Mouse (Mus musculus) layer of hippocampus, adult 2 months (tissue): ENCODE measurements around the gene Kif7. TPM values are rescaled to one million over a fixed set of nuclear protein-coding genes. Genes with fewer than 3 reads are reported as not detected.
A peak's percentile ranks its signal among the peaks of the same experiment; 100 is the strongest.

Experiments used
- DNase-seq, 2 experiments: peaks; one replicate each; pipeline ENCODE4 v3.0.0; 2022; ENCODE audit warnings: low spot score in 2 of 2
- H3K27ac ChIP-seq: fragments of 200-600 bp; 2 replicates; pipeline ENCODE4 v1.8.1; 2022
- H3K4me3 ChIP-seq: fragments of 200-600 bp; 2 replicates; pipeline ENCODE4 v1.8.1; 2022; ENCODE audit warnings: mild to moderate bottlenecking
- CTCF ChIP-seq: fragments of 200-600 bp; conservative IDR thresholded peaks from 2 replicates; pipeline ENCODE4 v1.8.1; 2022; ENCODE audit warnings: antibody characterized with exemption, mild to moderate bottlenecking, moderate library complexity
- total RNA-seq, 2 experiments: library from RNA; stranded (reverse); gene quantifications; 2 replicates each; pipeline ENCODE4 v1.2.3; 2021

Gene Kif7
- total RNA-seq, 2 experiments from 2014 or later, result 2.0 to 2.4 TPM

DNA sequence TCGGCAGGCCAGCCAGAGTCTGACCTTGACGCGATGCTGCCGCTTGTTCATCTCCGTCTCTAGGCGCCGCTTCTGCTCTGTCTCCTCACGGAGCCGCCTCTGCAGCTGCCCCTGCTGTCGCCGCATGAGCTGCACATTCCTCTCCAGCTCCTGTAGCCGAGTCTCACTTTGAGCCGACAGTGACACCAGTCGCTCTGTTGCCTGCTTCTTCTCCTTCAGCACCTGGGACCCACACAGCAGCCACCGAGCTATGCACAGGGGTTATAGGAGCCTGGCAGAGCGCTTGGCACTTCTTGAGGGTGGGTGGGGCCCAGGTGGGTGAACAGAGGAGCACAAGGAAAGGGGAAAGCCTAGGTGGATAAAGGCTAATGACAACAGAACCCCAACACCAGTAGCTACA, 12.8 kb downstream of the Kif7 start:
- no peak overlapping the region for H3K4me3 ChIP-seq
- TF ChIP-seq CTCF, result no peak
- no peak for DNase-seq
- H3K27ac ChIP-seq, result peak overlapping the region; percentile 32; the same call in 1 of the 2 replicates

DNA sequence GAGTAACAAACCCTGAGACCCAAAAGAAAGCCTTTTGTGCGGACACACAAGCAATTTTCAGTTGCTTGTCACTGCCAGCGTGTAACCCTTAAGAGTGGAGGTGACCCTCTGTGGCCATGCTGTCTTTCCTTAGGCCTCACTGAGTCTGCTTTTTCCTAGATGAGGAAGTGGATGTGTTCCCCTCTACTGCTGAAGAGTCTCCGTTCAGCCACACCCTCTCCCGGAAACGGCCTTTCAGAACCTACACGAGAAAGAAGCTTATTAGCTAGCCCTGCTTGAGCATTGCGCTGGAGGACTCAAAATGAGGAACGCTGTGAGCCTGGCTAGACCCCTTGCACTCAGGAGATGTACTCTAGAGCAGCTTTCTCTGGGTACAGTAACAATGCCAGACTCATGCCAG, 19.0 kb downstream of the Kif7 start:
- no peak for TF ChIP-seq CTCF
- H3K4me3 ChIP-seq, result no peak overlapping the region
- H3K27ac ChIP-seq, result no peak overlapping the region
- no peak for DNase-seq

DNA sequence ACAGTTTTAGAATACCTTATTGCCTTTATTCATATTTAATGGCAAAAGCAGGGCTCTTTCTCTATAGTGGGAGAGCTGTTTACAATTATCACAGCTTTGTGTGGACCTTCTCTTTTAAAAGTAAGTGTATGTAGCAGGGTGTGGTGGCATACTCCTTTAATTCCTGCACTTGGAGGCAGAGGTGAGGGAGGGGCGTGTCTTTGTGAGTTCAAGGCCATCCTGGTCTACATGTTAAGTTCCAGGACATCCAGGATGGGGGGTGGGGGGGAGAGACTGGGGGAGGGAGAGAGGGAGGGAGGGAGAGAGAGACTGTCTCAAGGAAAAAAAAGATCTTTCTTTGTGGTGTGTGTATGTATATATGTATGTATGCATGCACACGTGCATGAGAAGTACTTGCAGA, 35.3 kb downstream of the Kif7 start:
- TF ChIP-seq CTCF, result no peak
- no peak for DNase-seq
- H3K27ac ChIP-seq, result no peak overlapping the region

DNA sequence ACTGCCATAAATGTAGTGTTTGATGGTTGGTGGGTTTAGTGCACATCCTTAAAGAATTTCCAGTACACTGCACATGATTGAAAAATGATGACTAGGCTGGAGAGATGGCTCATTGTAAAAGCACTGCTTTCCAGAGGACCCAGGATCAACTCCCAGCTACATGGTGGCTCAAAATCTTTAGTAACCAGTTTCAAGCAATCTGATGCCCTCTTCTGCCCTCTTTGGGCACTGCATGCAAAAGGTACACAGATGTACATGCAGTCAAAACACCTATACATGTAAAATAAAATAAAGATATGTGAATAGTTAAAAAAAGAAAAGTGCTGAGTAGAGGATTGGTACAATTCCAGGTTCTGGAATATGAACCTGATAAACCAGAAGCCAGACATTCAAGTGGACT, 36.3 kb downstream of the Kif7 start:
- Histone ChIP-seq H3K27ac (no peak overlapping the region), H3K4me3 (no peak overlapping the region)
- no peak for DNase-seq
- TF ChIP-seq CTCF, result peak; percentile 64

More for the DNA sequence above, 35.3 kb downstream of the Kif7 start:
- H3K4me3 ChIP-seq, result no peak overlapping the region

DNA sequence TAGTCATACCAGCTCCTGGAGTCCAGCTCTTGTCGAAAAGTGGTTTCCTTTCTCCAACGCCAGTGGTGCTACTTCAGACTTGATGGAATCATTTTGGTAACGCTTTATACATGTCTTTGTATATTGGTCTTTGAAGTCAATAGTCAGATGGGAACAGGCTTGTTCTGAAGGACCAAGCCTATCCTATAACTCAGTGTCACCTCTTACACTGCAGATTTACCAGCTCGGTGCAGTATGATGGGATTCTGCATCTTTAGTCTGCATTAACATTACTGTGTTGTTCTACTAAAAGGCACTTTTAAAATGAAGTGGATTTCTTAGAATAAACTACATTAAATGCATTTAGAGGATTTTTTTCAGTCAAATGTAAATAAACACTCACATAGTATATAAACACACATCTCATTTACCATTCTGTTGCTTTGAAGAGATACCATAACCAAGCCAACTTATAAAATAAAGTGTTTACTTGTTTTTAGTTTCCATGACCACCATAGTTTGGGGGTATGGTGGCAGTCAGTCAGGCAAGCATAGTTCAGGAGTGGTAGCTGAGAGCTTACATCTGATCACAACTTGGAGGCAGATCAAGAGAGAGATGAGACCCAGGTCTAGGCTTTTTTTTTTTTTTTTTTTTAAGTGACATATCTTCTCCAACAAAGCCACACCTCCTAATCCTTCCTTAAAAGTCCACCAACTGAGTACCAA, 44.5 kb downstream of the Kif7 start:
- DNase-seq, result no peak
- no peak for TF ChIP-seq CTCF
- no peak overlapping the region for H3K4me3 ChIP-seq
- H3K27ac ChIP-seq, result no peak overlapping the region

DNA sequence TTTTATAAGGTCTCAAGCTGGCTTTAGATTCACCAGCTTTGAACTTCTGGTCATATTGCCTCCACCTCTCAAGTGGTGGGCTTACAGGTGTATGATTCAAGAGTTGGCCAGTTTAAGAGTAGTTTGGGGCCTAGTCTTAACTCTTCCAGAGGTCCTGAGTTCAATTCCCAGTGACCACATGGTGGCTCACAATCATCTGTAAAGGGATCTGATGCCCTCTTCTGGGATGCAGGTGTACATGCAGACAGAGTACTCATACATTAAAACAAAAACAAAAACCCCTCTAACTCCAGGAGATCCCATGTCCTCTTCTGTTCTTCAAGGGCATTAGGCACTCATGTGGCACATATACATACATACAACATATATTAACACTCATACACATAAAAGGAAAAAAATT, 48.8 kb downstream of the Kif7 start:
- TF ChIP-seq CTCF, result peak; percentile 35
- no peak for DNase-seq
- Histone ChIP-seq H3K27ac (no peak overlapping the region), H3K4me3 (no peak overlapping the region)

DNA sequence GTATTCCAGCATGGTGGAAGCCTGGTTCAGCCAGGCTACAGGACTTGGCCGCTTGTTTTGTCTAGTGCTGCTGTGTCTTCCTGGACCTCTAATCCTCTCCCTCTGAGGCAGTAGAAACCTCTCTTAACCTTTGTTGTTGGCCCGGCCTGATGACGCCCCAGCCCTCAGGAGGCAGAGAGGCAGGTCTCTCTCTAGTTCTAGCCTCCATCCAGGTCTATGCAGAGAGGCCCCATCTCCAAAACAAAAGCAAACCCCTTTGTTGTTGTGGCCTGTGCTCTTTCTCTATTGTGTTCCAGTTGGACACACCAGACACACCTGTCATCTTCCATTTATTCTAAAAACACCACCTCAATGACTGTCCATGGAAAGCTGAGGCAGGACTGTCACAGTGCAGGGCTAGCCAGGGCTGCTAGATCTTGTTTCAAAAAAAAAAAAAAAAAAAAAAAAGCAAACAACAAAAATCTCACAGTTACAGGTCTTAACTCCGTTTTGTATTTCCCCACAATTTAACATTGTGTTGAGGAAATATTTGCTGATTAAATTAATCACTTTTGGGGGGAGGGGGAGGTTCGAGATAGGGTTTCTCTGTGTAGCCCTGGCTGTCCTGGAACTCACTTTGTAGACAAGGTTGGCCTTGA, 54.1 kb downstream of the Kif7 start:
- TF ChIP-seq CTCF, result no peak
- Histone ChIP-seq H3K4me3 (no peak overlapping the region), H3K27ac (no peak overlapping the region)
- DNase-seq, result no peak

DNA sequence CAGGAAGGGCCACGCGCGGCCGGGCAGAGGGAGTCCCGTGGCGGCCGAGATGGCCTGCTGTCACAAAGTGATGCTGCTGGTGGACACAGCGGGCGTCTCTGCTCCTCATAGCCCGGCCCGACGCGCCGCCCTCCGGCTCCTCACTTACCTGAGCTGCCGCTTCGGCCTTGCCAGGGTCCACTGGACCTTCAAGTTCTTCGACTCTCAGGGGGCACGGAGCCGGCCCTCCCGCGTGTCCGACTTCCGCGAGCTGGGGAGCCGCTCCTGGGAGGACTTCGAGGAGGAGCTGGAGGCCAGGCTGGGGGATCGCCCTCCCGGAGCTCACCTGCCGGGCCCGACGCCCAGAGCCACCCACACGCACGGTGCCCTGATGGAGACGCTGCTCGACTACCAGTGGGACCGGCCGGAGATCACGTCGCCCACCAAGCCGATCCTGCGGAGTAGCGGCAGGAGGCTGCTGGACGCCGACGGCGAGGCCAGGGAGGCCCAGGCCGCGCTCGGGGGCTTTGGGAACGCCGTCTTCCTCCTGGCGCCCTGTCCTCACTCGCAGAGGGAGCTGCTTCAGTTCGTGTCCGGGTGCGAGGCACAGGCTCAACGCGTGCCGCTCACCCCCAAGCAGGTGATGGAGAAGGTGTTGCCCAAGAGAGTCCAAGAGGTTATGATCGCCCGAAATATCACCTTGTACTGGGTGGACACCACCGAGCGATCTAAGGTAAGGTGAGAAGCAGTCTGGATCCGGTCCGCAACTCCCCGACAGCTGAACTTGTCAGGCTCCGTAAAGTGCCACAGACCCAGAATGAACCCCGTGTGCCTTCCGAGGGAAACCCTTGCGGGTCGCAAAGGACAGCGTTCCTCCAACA, 55.0 kb downstream of the Kif7 start:
- no peak overlapping the region for H3K27ac ChIP-seq
- no peak for TF ChIP-seq CTCF
- H3K4me3 ChIP-seq, result peak overlapping the region; percentile 71
- DNase-seq, result no peak

DNA sequence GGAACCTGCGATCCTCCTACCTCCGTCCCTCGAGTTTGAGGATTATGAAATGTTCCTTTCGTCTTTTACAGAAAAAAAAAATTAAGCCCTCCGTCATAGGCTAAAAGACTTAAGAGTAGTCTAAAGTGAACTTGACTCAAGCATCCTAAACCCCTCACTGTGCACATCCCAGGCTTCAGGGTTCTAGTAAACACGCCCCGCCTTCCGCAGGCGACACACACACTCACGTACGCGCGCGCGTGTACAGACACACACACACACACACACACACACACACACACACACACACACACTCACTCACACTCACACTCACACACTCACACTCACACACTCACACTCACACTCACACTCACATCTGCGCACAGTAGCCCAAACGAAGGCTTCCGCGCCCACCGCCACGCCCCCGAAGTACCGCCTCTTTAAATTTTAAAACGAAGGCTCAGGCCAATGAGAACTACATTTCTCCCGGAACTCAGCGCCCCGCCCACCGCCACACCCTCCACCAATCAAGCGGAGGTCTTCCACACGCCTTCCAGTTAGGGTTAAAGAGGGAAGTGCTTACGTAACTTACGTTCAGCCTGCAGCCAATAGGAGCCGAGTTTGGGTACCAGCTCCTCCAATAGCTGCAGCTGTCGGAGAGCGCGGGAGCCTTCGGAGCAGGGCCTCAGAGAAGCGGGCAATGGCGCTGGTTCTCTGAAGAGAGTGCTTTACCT, 55.8 kb downstream of the Kif7 start, which contains the start of gene Ticrr:
Gene Ticrr (plus strand): TSS at position 619 of the 713 bp plus-strand sequence.
- Histone ChIP-seq H3K27ac (no peak within 1 kb of the TSS), H3K4me3 (peak within 1 kb of the TSS; percentile 71)
- no peak for TF ChIP-seq CTCF
- peak; percentile 90 to 96 for DNase-seq

DNA sequence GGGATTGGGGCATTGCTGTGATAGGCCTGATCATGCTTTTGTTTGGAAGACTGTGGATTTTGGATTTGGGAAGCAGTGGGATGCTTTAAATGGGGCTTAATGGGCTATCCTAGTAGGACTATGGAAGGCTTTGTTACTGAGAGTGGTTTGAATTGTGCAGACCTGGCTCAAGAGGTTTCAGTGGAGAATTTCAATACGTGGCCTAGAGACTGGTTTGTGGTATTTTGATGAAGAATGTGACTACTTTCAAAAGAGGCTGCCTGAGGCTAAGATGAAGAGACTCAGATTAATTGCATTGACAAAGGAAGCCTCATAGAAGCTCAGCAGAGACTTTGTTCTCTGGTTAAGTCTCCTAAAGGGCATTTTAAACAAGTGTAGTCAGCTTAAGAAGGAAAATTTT, 60.9 kb downstream of the Kif7 start:
- Histone ChIP-seq H3K27ac (no peak overlapping the region), H3K4me3 (no peak overlapping the region)
- no peak for TF ChIP-seq CTCF
- DNase-seq, result no peak

DNA sequence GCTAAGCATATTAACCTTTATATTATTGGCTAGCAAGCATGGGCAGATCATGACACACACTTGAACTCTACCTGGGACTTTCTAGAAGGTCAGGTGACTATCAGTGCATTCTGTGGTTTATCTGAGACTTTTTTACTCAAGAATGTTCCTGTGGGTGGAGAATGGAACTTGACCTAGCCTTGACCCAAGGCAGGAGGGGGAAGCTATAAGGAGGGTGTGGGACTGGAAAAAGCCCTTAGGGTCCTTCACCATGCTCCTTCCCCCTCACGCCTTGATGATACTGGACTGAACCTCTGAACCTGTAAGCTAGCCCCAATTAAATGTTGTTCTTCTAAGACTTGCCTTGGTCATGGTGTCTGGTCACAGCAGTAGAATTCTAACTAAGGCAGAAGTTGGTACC, 61.3 kb downstream of the Kif7 start:
- TF ChIP-seq CTCF, result no peak
- no peak overlapping the region for H3K4me3 ChIP-seq
- no peak overlapping the region for H3K27ac ChIP-seq
- DNase-seq, result no peak

DNA sequence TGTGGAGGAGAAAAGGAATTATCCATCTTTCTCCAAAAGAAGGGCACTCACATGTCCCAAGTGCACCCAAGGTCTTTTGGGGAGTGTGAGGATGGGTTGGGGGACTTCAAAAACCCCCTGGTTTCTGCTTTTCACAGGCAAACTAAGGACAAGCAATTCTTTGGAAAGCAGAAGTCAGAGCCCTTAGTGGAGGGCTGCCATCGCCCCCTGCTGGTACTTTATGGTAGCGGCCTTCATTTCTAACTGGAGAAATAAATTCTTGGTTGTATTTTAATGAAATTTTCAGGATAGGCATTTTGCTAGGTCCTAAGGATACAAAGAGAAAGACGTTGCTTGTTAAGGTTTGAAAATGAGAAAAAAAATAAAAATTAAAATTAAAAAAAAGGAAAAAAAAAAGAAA, 66.5 kb downstream of the Kif7 start:
- no peak overlapping the region for H3K4me3 ChIP-seq
- no peak overlapping the region for H3K27ac ChIP-seq
- peak; percentile 24 to 77 for DNase-seq
- peak; percentile 97 for TF ChIP-seq CTCF

Other genes with a start within 250 kb of the Kif7 start
- 100 to 1,000 TPM in 1 of 2 experiments, 10 to 100 TPM in 1; 76.5 to 101 TPM for gene Polg, start 249.4 kb downstream of the Kif7 start, total RNA-seq
- 1 to 10 TPM; 1.1 to 1.2 TPM for gene Rhcg, start 98.1 kb downstream of the Kif7 start, total RNA-seq
- under 1 TPM; 0.12 to 0.23 TPM for gene Ticrr, start 55.5 kb downstream of the Kif7 start, total RNA-seq
- gene Plin1, start 17.2 kb upstream of the Kif7 start, total RNA-seq, result under 1 TPM; 0.26 to 0.27 TPM
- gene Pex11a, start 27.4 kb upstream of the Kif7 start, total RNA-seq, result 10 to 100 TPM; 12.1 to 13.2 TPM
- under 1 TPM in 1 of 2 experiments, not detected in 1; 0.36 TPM for gene Wdr93, start 27.4 kb upstream of the Kif7 start, total RNA-seq
- under 1 TPM in 1 of 2 experiments, not detected in 1; 0.64 TPM for gene Mesp1, start 78.1 kb upstream of the Kif7 start, total RNA-seq
- 1 to 10 TPM; 1.4 to 2.1 TPM for gene Mesp2, start 95.0 kb upstream of the Kif7 start, total RNA-seq
- gene Anpep, start 145.3 kb upstream of the Kif7 start, total RNA-seq, result 1 to 10 TPM; 3.3 to 4.7 TPM
- gene Ap3s2, start 204.9 kb upstream of the Kif7 start, total RNA-seq, result 10 to 100 TPM; 47.4 to 49.8 TPM
- gene Arpin, start 219.6 kb upstream of the Kif7 start, total RNA-seq, result 10 to 100 TPM; 13.4 TPM